Mouse (Mus musculus) E14TG2a.4 (cell line): ENCODE measurements at regions not wholly inside any gene's neighbourhood (a gene's known extent, or its start where the extent isn't known, plus 50 kb on each side); places are given as distances from the start of the nearest gene placed in this dataset.

ENCODE experiments used
- CTCF ChIP-seq: conservative IDR thresholded peaks from 2 replicates; pipeline ENCODE4 v1.5.1; 2014; ENCODE audit warnings: low read length
- NANOG ChIP-seq: IDR thresholded peaks from 2 replicates; pipeline ENCODE4 v1.6.1; 2014; ENCODE audit warnings: borderline replicate concordance, low read length, mixed read lengths
- POU5F1 ChIP-seq: IDR thresholded peaks from 2 replicates; pipeline ENCODE4 v1.6.1; 2014; ENCODE audit warnings: low read length, borderline replicate concordance

- no peak for TF ChIP-seq CTCF
- TF ChIP-seq NANOG, result no peak
- no peak for TF ChIP-seq POU5F1
Observed at GRCm38 (mm10) chr10:38895656-38896055, 69.7 kb upstream of the Lama4 start.
